ENCODE assay signal across 9 mouse cellular contexts in genomic region chr9:42240583-42240992, GRCm38 (mm10). TPM values are rescaled to one million over a fixed set of nuclear protein-coding genes. Genes with fewer than 3 reads are reported as not detected.
DNase-seq lines count a peak whose midpoint lies in the region; ATAC-seq and TF ChIP-seq lines count a peak whose summit lies in the region.
"Had no signal": no experiment of that assay in that cellular context is flagged by ENCODE, and none has a peak within 500 bp of the region (broad histone marks: within the 10 kb centered on the region; RNA-seq: fewer than 3 reads in every experiment).

No protein-coding gene starts in this region.

- H3K4me1 ChIP-seq in limb, embryonic 11.5 days (ENCODE audit: control insufficient read depth, insufficient read depth, low read length): 0 out of 2 replicates have a peak, but pooled peaks cover 3% of the 10 kb centered on the region
- H3K4me1 ChIP-seq: embryonic facial prominence, embryonic 12.5 days had no signal

- H3K9me3 ChIP-seq in limb, embryonic 11.5 days (ENCODE audit: control insufficient read depth, low read length): no peaks in the 10 kb centered on the region
- H3K9me3 ChIP-seq: embryonic facial prominence, embryonic 12.5 days had no signal

- no peaks in the 10 kb centered on the region for H3K27me3 ChIP-seq in Patski
- H3K27me3 ChIP-seq in limb, embryonic 11.5 days (ENCODE audit: control insufficient read depth, insufficient read depth, low read length): no peaks in the 10 kb centered on the region
- H3K27me3 ChIP-seq: embryonic facial prominence, embryonic 12.5 days had no signal

- H3K4me2 ChIP-seq in limb, embryonic 11.5 days (ENCODE audit: low read depth, severe bottlenecking): peak overlapping the region; percentile 18; the same call in 1 of the 2 replicates
- H3K4me2 ChIP-seq: embryonic facial prominence, embryonic 12.5 days had no signal

- H3K9ac ChIP-seq in limb, embryonic 11.5 days (ENCODE audit: low read length): no peak overlapping the region
- H3K9ac ChIP-seq: embryonic facial prominence, embryonic 12.5 days had no signal

- TF ChIP-seq CTCF in Patski (IDR thresholded peaks at IDR 0.05): peak; percentile 87

- DNase-seq in 416B (ENCODE audit: low read depth): peak; percentile 31
- DNase-seq in Patski (ENCODE audit: low read depth, low spot score): no peak
- DNase-seq in kidney, adult 9 months: peak; percentile 66
- DNase-seq in limb, embryonic 11.5 days (ENCODE audit: low spot score): peak; percentile 77
- peak; percentile 74 for DNase-seq in naive thymus-derived CD4-positive, alpha-beta T cell, adult 2 months (ENCODE audit: low read depth)
- DNase-seq in thymus, postnatal 36 days: peak; percentile 25 to 38

- 16% methylated on average over 11 of the region's 11 CpGs for WGBS in limb, embryonic 11.5 days

- no peak overlapping the region for H3K4me3 ChIP-seq in limb, embryonic 11.5 days (ENCODE audit: low read depth, low read length)
- H3K4me3 ChIP-seq: embryonic facial prominence, embryonic 12.5 days had no signal

- POLR2A ChIA-PET in Patski (lab: Charles Lee): no interaction called here

- CTCF ChIA-PET in Patski (lab: Charles Lee): interaction anchor here (0.7 to 2.7 kb wide), 16 partner anchors 10 to 243 kb away, joined by 3 to 17 read pairs (median 5); partner anchors contain the start of gene Sorl1

- H3K36me3 ChIP-seq in limb, embryonic 11.5 days (ENCODE audit: control insufficient read depth, insufficient read depth, low read length): no peaks in the 10 kb centered on the region
- H3K36me3 ChIP-seq: embryonic facial prominence, embryonic 12.5 days had no signal

- H3K27ac ChIP-seq in limb, embryonic 11.5 days (replicated peaks; ENCODE audit: low read depth, low read length): no peak overlapping the region
- H3K27ac ChIP-seq: embryonic facial prominence, embryonic 12.5 days had no signal

- ATAC-seq in Patski: no peak
- ATAC-seq in common myeloid progenitor, adult 5-6 weeks (replicated peaks; ENCODE audit: low read depth, poor library complexity, severe bottlenecking): peak; percentile 65; the same call in 1 of the 2 replicates
- peak; percentile 72 for ATAC-seq in granulocyte monocyte progenitor cell, adult 5-6 weeks (replicated peaks; ENCODE audit: poor library complexity, severe bottlenecking)
- no peak for ATAC-seq in limb, embryonic 11.5 days (ENCODE audit: insufficient number of reproducible peaks, low FRiP score, low TSS enrichment, low read depth)

- in situ Hi-C loops in Patski (cut with MboI; ENCODE audit: low pct_unique_long_range_greater_than_20kb): loop anchor here (5.0 to 25.0 kb wide), 3 partner anchors 103 to 1016 kb away; no protein-coding TSS in a partner anchor

RNA-seq across cellular contexts. Expression of gene Sc5d, which starts 23.5 kb away (rescaled TPM):
- polyA plus RNA-seq in Patski (2021): 32.6 TPM
- 14.8 and 17.2 TPM in 2 replicates for total RNA-seq in common myeloid progenitor, adult 5-6 weeks (2017)
- total RNA-seq in granulocyte monocyte progenitor cell, adult 5-6 weeks (2014; fragmentation: Nextera tagmentation): 12.3 and 14.4 TPM in 2 replicates
- total RNA-seq in granulocyte monocyte progenitor cell, adult 5-6 weeks (2017): 20.1 and 29.9 TPM in 2 replicates
- polyA plus RNA-seq in limb, embryonic 11.5 days (2014; fragmentation: Nextera tagmentation; extraction: Ambion mirVana): 49.6 and 55.2 TPM in 2 replicates

Comparison
In these comparisons a context has a peak if more than half of its experiments do, and no peak if none do; other contexts are left out.
1. ATAC-seq: peak in common myeloid progenitor, adult 5-6 weeks (single experiment) and granulocyte monocyte progenitor cell, adult 5-6 weeks (single experiment); none in Patski (single experiment) and limb, embryonic 11.5 days (single experiment).